Mouse (Mus musculus): ENCODE measurements at regions not wholly inside any gene's neighbourhood (a gene's known extent, or its start where the extent isn't known, plus 50 kb on each side); places are given as distances from the start of the nearest gene placed in this dataset.

DNA sequence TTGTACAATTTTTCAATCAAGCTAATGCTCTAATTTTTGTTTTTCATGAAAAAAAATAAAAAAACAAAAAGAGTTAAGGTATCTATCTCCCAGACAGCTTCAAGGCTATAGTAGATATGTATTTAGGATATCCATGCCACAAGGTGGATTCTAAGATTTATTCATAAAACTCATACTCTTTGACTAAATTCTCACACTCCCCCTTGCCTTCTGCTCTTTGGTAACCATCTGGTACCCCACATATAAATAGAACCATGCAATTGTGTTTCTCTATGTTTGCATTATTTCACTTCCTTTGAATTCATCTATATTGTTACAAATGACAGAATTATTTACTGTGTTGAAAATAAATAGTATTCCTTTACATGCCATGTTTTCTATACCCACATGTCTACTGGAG, 287.2 kb downstream of the Gm11232 start:
- TF ChIP-seq CTCF (IDR thresholded peaks at IDR 0.05; ENCODE audit: control insufficient read depth, insufficient read depth, insufficient read length): no peak
- TF ChIP-seq CEBPB (IDR thresholded peaks at IDR 0.05; ENCODE audit: low read depth): no peak
- no peak for TF ChIP-seq MAX (IDR thresholded peaks at IDR 0.05)
- no peak for TF ChIP-seq MYOG (IDR thresholded peaks at IDR 0.05; ENCODE audit: control insufficient read depth, extremely low read depth, insufficient read length)
- TF ChIP-seq USF1 (IDR thresholded peaks at IDR 0.05; ENCODE audit: low read depth): no peak
